Mouse (Mus musculus): ENCODE data around the gene Tardbp.

DNA sequence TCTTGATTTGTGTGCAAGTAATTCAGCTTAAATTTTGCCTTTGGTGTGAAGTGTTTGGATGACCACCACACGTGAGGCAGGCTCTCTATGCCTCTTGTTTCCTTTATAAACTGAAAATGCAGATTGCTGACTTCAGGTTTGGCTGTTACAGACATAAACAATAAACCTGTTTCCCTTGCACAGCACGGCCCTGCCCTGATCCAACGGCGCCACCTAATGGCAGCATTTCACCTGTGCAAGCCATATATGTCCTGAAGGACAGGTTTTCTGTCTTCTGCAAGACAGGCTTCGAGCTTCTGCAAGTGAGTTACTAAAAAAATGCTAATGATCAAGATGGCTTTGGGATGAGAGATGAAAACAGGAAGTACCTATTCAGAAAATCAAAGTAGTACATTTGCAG, 19.1 kb downstream of the Tardbp start:
- peak; percentile 47 for TF ChIP-seq POLR2AphosphoS2 (IDR thresholded peaks at IDR 0.05; ENCODE audit: insufficient read length, low read depth)
- TF ChIP-seq E2F4 (IDR thresholded peaks at IDR 0.05; ENCODE audit: insufficient read depth) = no peak
- TF ChIP-seq TCF12 (IDR thresholded peaks at IDR 0.05; ENCODE audit: insufficient read depth, poor library complexity, severe bottlenecking) = no peak
